Mouse (Mus musculus) midbrain, embryonic 16.5 days (tissue): ENCODE results near the gene Bax. TPM values are rescaled to one million over a fixed set of nuclear protein-coding genes. Genes with fewer than 3 reads are reported as not detected.

ENCODE experiments used
- ATAC-seq: fragments of 200-750 bp; cut with Nextera tagmentation; 2 replicates; pipeline ENCODE4 v1.8.0; 2017; ENCODE audit warnings: moderate TSS enrichment
- H3K27ac ChIP-seq: fragments of 300-500 bp; sonication (generic); 2 replicates; pipeline ENCODE4 v1.5.1; 2014; ENCODE audit warnings: mild to moderate bottlenecking, low read length, mixed read lengths
- H3K27me3 ChIP-seq: fragments of 300-500 bp; sonication (generic); 2 replicates; pipeline ENCODE4 v1.6.1; 2014; ENCODE audit warnings: low read depth, low read length, mixed read lengths; ENCODE audit not compliant: control insufficient read depth, insufficient read depth
- H3K36me3 ChIP-seq: fragments of 300-500 bp; sonication (generic); 2 replicates; pipeline ENCODE4 v1.6.1; 2014; ENCODE audit warnings: mild to moderate bottlenecking, low read length, moderate library complexity, mixed read lengths; ENCODE audit not compliant: control insufficient read depth, insufficient read depth
- H3K4me1 ChIP-seq: fragments of 300-500 bp; sonication (generic); 2 replicates; pipeline ENCODE4 v1.6.1; 2014; ENCODE audit warnings: mild to moderate bottlenecking, low read length, mixed read lengths; ENCODE audit not compliant: control insufficient read depth, insufficient read depth
- H3K4me2 ChIP-seq: fragments of 300-500 bp; sonication (generic); 2 replicates; pipeline ENCODE4 v1.6.1; 2014; ENCODE audit warnings: mild to moderate bottlenecking, low read length, mixed read lengths
- H3K4me3 ChIP-seq: fragments of 300-500 bp; sonication (generic); 2 replicates; pipeline ENCODE4 v1.5.1; 2014; ENCODE audit warnings: low read depth, mild to moderate bottlenecking, low read length, moderate library complexity, mixed read lengths
- H3K9ac ChIP-seq: fragments of 300-500 bp; sonication (generic); 2 replicates; pipeline ENCODE4 v1.6.1; 2014; ENCODE audit warnings: low read depth, low read length, mixed read lengths
- H3K9me3 ChIP-seq: fragments of 300-500 bp; sonication (generic); replicated peaks from 2 replicates; pipeline ENCODE4 v1.6.1; 2014; ENCODE audit warnings: mild to moderate bottlenecking, low read length, mixed read lengths; ENCODE audit not compliant: control insufficient read depth, poor library complexity, severe bottlenecking
- WGBS: fragments of 180-500 bp; shearing (Covaris S2); extraction: QIAGEN DNeasy Blood & Tissue Kit; methylation state at CpG from one replicate; pipeline ENCODE4 v1.1.7; 2014; 5-methylcytosine and 5-hydroxymethylcytosine counted together
- microRNA-seq: library from miRNA; unstranded; fragments of <30 nt; microRNA quantifications from one replicate; pipeline ENCODE4, GENCODE M21; 2017
- polyA plus RNA-seq: library from polyadenylated mRNA; unstranded; fragments of >200 nt; fragmentation: Nextera tagmentation; extraction: Ambion mirVana; gene quantifications from 2 replicates; pipeline ENCODE4 v1.2.1, GENCODE M21; 2015

Gene Bax
- polyA plus RNA-seq, 1 experiment from 2014 or later = 232 TPM

DNA sequence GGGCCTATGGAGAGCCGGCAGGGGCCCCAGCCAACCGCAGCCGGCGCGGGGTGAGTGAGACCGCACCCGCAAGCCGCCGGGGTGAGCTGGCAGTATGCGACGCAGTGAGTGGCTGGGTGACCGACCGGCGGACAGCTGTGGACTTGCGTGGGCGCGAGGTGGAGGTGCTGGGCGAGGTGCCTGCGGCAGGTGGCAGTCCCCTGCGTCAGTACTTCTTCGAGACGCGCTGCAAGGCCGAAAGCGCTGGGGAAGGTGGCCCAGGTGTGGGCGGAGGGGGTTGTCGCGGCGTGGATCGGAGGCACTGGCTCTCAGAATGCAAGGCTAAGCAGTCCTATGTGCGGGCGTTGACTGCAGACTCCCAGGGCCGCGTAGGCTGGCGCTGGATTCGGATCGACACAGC lies 51.1 kb downstream of the Bax start:
- H3K27ac ChIP-seq = no peak overlapping the region
- peaks cover 7% of the 10 kb centered on the region for H3K4me1 ChIP-seq
- H3K9me3 ChIP-seq = no peaks in the 10 kb centered on the region
- H3K4me2 ChIP-seq = peak overlapping the region; percentile 33
- H3K9ac ChIP-seq = no peak overlapping the region
- peaks cover 91% of the 10 kb centered on the region for H3K27me3 ChIP-seq
- H3K4me3 ChIP-seq = no peak overlapping the region
- ATAC-seq = no peak
- 14% methylated on average over 37 of the region's 37 CpGs for WGBS
- H3K36me3 ChIP-seq = no peaks in the 10 kb centered on the region; the same call in 1 of the 2 replicates

DNA sequence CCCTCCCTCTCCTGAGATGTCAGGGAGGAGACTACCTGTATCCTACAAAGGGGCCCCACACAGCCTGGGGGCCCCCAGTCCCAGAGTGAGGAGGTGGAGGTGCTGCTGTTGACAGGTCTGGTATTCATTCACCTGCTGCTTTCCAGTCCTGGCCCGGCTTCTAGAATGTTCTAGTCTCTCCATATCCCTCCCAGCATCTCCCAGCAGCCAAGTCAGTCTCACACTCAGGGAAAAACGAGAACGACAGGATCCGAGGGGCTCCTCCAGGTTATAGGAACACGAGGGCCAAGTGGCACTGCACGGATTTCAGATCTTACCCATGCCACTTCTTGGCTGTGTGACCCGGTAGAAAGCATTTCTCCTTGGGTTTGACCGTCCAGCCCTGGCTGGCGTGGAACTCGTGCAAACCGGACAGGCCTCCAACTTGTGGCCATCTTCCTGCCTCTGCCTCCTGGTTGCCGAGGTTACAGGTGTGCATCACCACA lies 51.9 kb downstream of the Bax start:
- H3K4me1 ChIP-seq = peaks cover 7% of the 10 kb centered on the region
- H3K4me3 ChIP-seq = no peak overlapping the region
- H3K36me3 ChIP-seq = no peaks in the 10 kb centered on the region
- 42% methylated on average over 12 of the region's 12 CpGs for WGBS
- peaks cover 91% of the 10 kb centered on the region for H3K27me3 ChIP-seq
- H3K4me2 ChIP-seq = no peak overlapping the region
- ATAC-seq = no peak
- H3K9ac ChIP-seq = no peak overlapping the region
- H3K9me3 ChIP-seq = no peaks in the 10 kb centered on the region
- no peak overlapping the region for H3K27ac ChIP-seq

DNA sequence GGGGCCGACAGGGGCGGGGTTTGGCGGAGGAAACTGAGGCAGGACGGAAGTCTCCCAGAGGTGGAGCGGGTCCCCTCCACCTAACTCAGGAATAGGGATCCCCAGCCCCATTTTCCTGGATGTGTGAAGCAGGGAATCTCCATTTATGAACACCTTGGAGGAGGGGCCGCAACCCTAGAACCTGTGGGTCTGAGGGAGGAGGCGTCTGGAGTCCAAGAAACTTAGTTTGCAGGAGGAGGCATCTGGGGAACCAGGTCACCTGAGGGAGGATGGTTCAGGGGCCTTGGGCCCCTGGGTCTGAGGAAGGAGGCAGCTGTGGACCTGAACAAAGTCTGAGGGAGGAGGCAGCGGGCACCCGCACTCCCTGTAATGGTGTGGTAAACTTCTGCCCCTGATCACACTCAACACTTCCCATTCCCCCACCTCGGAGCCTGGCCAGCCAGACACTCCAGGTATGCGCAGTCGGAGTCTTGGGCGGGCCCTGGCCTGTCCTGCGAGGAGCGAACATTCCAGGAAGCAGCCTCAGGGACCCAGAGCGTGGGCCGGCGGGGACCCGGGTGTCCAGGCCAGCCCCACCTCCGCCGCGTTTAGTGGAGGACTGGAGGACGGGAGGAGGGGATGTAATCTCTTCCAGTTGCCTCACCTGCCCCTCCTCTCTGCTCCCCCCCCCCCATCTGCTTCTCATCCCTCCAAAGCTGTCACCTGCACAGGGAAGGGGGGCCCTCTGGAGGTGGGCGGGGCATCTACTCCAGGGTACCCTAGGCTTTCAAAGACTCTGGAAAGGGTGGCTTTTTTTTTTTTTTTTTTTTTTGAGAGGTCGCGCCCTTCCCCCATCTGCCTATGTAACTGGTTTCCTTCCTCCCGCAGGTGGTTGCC lies 52.6 kb downstream of the Bax start:
- Histone ChIP-seq H3K4me1 (peaks cover 7% of the 10 kb centered on the region), H3K4me3 (peak overlapping the region; percentile 51), H3K4me2 (peak overlapping the region; percentile 87), H3K27ac (no peak overlapping the region), H3K9me3 (no peaks in the 10 kb centered on the region), H3K27me3 (peaks cover 93% of the 10 kb centered on the region), H3K36me3 (no peaks in the 10 kb centered on the region), H3K9ac (peak overlapping the region; percentile 67)
- 2% methylated on average over 23 of the region's 27 CpGs for WGBS
- no peak for ATAC-seq

DNA sequence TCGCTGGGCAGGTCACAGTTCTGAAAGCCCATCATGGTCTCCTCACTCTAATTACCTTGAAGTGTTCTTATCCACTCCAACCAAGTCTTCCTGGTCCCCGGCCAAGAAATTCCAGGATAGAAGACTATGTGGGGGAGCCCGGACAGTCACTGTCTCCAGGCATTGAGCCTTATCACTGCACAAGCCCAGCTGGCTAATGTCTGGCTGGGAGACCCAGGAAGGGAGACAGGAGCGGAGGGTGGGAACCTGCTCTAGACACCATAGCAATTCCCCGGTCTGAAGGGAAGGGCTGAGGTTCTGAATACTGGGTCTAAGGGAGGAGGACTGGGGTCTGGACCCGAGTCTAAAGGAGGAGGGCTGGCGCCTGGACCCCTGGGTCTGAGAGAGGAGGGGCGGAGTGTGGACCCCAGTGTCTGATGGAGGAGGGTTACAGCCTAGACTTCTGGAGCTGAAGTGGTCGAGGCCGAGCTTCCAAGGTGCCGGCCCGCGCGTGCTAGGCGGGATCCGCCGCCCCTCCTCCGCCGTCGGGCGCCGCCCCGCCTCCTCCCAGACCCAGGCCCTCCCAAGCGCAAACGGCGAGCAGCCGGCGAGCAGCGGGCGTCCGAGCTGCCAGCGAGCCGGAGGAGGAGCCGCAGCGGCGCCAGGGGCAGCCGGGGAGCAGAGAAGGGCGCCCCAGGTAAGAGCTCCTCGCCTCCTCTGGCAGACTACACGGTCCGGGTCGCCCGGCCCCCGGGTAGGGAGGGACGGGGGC lies 53.4 kb downstream of the Bax start, which contains the start of gene Ntf5:
Gene Ntf5 (plus strand): TSS at position 583 of the 751 bp plus-strand sequence.
- no peaks in the 10 kb centered on the region for H3K9me3 ChIP-seq
- H3K4me3 ChIP-seq = peak within 1 kb of the TSS; percentile 51
- peaks cover 93% of the 10 kb centered on the region for H3K27me3 ChIP-seq
- peak within 1 kb of the TSS; percentile 87 for H3K4me2 ChIP-seq
- 7% methylated on average over 16 of the region's 45 CpGs for WGBS
- no peaks in the 10 kb centered on the region for H3K36me3 ChIP-seq
- ATAC-seq = peak; percentile 50
- H3K27ac ChIP-seq = no peak within 1 kb of the TSS
- peak within 1 kb of the TSS; percentile 67 for H3K9ac ChIP-seq
- peaks cover 7% of the 10 kb centered on the region for H3K4me1 ChIP-seq

DNA sequence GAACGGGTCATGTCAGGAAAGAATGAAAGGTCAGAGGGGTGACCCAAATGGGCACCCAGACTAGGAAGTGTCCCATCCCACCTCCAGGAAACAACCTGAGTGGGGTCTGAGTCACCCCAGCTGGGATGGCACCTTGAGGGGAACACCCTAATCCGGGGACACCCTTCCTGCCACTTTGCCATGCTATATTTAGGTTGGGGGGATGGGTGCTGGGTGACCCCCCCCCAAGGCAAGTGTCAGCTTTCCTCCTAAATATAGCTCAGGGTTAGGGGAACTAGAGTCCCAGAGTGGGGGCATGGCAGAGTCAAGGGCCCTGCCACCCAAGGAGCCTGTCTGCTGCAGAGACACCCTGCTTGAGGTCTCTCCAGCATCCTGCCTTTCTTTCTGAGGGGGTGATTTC lies 54.3 kb downstream of the Bax start:
- no peak for ATAC-seq
- Histone ChIP-seq H3K4me1 (peaks cover 7% of the 10 kb centered on the region), H3K27ac (no peak overlapping the region), H3K36me3 (no peaks in the 10 kb centered on the region), H3K27me3 (peaks cover 93% of the 10 kb centered on the region), H3K9me3 (no peaks in the 10 kb centered on the region), H3K4me2 (no peak overlapping the region), H3K9ac (no peak overlapping the region), H3K4me3 (no peak overlapping the region)
- 91% methylated on average over 2 of the region's 2 CpGs for WGBS

Small RNA genes lying within 50 kb of the gene (microRNA-seq; reads per million reads assigned to microRNA genes)
- not detected for gene Gm22133

Other genes starting within 250 kb of the Bax start
- gene Cd37, start 227.8 kb downstream of the Bax start, polyA plus RNA-seq = 1.3 and 1.4 TPM in 2 replicates
- 0.93 and 1.2 TPM in 2 replicates for gene Slc6a16, start 225.8 kb downstream of the Bax start, polyA plus RNA-seq
- not detected in 2 replicates for gene Slc6a21, start 189.4 kb downstream of the Bax start, polyA plus RNA-seq
- 11.1 and 12.4 TPM in 2 replicates for gene Trpm4, start 133.1 kb downstream of the Bax start, polyA plus RNA-seq
- 0.39 and 0.40 TPM in 2 replicates for gene Hrc, start 131.6 kb downstream of the Bax start, polyA plus RNA-seq
- gene Ppfia3, start 99.9 kb downstream of the Bax start, polyA plus RNA-seq = 28.5 and 29.2 TPM in 2 replicates
- gene Lin7b, start 96.3 kb downstream of the Bax start, polyA plus RNA-seq = 27.0 and 39.9 TPM in 2 replicates
- gene Snrnp70, start 71.2 kb downstream of the Bax start, polyA plus RNA-seq = 157 and 186 TPM in 2 replicates
- gene Kcna7, start 61.2 kb downstream of the Bax start, polyA plus RNA-seq = not detected in 2 replicates
- not detected in 2 replicates for gene Ntf5, start 53.2 kb downstream of the Bax start, polyA plus RNA-seq
- gene Lhb, start 46.1 kb downstream of the Bax start, polyA plus RNA-seq = 0.39 and 0.88 TPM in 2 replicates
- 20.9 and 21.8 TPM in 2 replicates for gene Gys1, start 32.1 kb downstream of the Bax start, polyA plus RNA-seq
- 103 and 110 TPM in 2 replicates for gene Ruvbl2, start 28.8 kb downstream of the Bax start, polyA plus RNA-seq
- 5,323 and 5,449 TPM in 2 replicates for gene Ftl1, start 7.0 kb downstream of the Bax start, polyA plus RNA-seq
- gene Tulp2, start 15.0 kb upstream of the Bax start, polyA plus RNA-seq = 0.15 and 0.16 TPM in 2 replicates
- not detected in 2 replicates for gene Gm45808, start 19.9 kb upstream of the Bax start, polyA plus RNA-seq
- gene Dhdh, start 21.9 kb upstream of the Bax start, polyA plus RNA-seq = 4.1 and 4.2 TPM in 2 replicates
- gene Nucb1, start 43.5 kb upstream of the Bax start, polyA plus RNA-seq = 107 and 119 TPM in 2 replicates
- gene Ppp1r15a, start 59.4 kb upstream of the Bax start, polyA plus RNA-seq = 10.5 and 13.9 TPM in 2 replicates
- 0.81 and 0.87 TPM in 2 replicates for gene Plekha4, start 59.4 kb upstream of the Bax start, polyA plus RNA-seq
- gene Hsd17b14, start 88.0 kb upstream of the Bax start, polyA plus RNA-seq = 0.21 TPM in 1 of 2 replicates, not detected in the other
- gene Bcat2, start 103.3 kb upstream of the Bax start, polyA plus RNA-seq = 23.6 and 25.0 TPM in 2 replicates
- gene Fgf21, start 148.6 kb upstream of the Bax start, polyA plus RNA-seq = not detected in 2 replicates
- gene Fut1, start 150.4 kb upstream of the Bax start, polyA plus RNA-seq = not detected in 2 replicates
- gene Izumo1, start 154.9 kb upstream of the Bax start, polyA plus RNA-seq = not detected in 2 replicates
- gene Rasip1, start 160.6 kb upstream of the Bax start, polyA plus RNA-seq = 17.2 and 18.5 TPM in 2 replicates
- 3.4 and 4.6 TPM in 2 replicates for gene Mamstr, start 173.1 kb upstream of the Bax start, polyA plus RNA-seq
- gene Fut2, start 199.5 kb upstream of the Bax start, polyA plus RNA-seq = 0.16 TPM in 2 replicates
- gene Ntn5, start 217.1 kb upstream of the Bax start, polyA plus RNA-seq = 0.23 and 0.71 TPM in 2 replicates
- gene Sec1, start 227.5 kb upstream of the Bax start, polyA plus RNA-seq = 0.24 and 0.28 TPM in 2 replicates
- gene Car11, start 232.9 kb upstream of the Bax start, polyA plus RNA-seq = 71.6 and 89.9 TPM in 2 replicates
- 2.3 and 3.4 TPM in 2 replicates for gene Dbp, start 238.2 kb upstream of the Bax start, polyA plus RNA-seq
- gene Rpl18, start 248.6 kb upstream of the Bax start, polyA plus RNA-seq = 475 and 495 TPM in 2 replicates